Mouse (Mus musculus) 416B (cell line): Measurements from ENCODE around the gene Casp3.

Source experiments
- DNase-seq: peaks from one replicate; pipeline ENCODE4 v3.0.0; 2011; ENCODE audit warnings: low read depth

Gene Casp3

GRCm38 (mm10) chr8:46606930-46607329 lies 10.2 kb upstream of the Casp3 start:
- no peak for DNase-seq

DNA sequence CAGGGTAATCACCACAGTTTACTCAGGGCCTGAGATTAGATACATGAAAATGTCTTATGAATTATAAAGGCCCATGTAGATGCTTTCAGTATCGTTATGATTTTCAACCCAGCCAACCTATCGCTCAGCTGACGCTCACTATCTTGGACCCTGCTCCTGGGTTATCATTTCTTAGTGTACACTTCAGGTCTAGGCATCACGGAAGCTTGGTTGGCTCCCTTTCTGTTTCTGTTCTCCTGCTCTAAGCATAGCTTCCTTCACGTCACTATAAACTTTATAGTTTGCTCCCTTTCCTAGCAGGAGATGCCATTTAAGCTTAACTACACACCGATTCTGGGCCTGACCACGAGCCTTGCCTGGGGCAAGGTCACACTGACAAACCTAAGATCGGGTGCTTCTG lies 5.5 kb upstream of the Casp3 start:
- no peak for DNase-seq

DNA sequence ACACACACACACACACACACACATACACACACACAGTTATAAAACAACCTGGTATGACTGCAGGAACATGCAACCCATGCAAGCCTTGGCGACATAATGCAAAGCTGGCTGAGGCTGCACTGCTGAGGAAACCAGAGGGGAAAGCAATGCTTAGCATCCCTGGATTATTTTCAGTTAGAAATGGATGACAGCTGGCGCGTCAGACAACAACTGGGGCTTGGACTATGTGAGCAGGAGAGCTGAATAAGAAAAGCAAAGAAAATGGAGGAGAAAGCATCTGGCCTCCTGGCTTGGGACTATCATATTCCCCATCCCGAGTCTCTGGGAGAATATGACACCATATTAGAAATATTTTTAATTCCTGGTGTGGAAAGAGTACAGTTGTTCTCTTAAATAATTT lies 4.2 kb upstream of the Casp3 start:
- DNase-seq = no peak

DNA sequence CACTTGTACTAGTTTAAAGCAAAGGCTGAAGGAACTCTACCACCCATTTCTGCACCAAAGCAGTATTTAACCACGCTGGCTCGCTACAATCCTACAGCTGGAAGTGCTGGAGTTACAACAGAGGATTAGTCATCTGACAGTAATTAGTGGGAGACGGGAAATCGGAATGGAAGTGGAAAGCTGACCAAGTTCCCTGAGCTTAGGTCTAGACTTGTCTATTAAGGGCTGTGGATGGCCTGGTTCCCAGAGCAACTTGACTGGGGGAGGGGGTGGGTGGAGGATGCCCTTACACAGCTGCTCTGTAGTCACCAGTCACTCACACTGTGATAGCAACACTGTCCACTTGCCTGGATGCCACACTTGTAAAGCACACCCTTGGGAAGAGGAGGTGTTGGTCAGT lies 3.7 kb upstream of the Casp3 start:
- no peak for DNase-seq

DNA sequence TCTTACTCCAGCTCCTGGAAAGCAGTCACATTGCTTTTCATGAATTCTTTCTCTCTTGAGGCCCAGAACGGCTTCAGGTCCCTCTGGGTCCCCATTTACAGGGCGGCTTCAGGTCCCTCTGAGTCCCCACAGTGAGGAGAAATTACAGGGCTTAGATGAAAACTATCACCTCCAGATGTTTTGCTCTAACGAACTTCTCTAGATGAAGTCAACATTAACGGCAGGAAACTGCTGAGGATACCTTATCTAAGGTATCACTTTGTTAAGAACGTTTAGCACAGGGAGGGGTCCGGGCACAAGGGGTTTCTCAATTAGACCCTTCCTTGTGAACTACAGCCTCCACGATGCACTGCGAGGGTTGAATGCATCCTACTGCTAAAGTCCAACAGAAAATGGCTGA lies 1.2 kb upstream of the Casp3 start:
- DNase-seq = no peak

DNA sequence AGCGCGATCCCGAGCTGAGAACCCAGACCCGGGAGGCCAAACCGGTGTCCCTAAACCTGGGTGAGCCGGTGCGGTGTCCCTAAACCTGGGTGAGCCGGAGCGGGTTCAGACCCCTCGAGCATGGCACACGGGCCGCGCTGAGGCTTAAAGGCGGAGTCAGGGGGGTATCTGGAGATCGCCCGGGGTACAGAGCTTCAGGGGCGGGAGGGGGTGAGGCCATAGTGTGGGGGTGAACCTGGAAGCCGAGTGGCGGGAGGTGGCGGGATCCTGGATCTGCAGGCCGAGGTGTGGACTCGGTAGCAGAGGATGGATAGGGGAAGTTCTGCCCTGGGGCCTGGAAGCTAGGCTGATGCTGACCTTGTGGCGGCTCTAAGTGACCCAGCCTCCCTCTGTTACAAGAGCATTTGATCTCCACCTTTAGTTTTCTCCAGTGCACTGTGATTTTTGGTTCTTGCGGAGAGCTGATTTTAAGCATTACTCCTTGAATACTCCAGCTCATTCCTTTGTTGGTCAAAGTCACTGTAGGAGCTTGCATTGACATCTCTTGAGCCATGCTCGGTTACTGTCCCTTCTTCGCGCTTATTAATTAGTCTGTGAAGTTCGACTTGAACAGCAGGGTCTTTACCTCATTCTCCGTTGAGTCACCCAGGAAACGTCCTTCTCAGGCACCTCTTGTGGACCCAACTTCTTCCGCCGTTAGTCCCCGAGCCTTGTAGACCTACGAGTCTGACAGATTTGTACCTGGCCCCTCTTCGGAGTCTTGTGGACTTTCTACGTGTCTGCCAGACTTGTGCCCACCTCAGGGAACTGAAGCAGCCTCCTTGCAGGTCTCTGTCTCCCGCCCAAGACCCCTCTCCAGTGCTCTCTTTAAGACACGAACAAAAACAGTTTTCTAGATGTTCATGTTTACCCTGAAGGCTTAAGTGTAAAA lies 864 bp downstream of the Casp3 start:
- DNase-seq = peak; percentile 65

DNA sequence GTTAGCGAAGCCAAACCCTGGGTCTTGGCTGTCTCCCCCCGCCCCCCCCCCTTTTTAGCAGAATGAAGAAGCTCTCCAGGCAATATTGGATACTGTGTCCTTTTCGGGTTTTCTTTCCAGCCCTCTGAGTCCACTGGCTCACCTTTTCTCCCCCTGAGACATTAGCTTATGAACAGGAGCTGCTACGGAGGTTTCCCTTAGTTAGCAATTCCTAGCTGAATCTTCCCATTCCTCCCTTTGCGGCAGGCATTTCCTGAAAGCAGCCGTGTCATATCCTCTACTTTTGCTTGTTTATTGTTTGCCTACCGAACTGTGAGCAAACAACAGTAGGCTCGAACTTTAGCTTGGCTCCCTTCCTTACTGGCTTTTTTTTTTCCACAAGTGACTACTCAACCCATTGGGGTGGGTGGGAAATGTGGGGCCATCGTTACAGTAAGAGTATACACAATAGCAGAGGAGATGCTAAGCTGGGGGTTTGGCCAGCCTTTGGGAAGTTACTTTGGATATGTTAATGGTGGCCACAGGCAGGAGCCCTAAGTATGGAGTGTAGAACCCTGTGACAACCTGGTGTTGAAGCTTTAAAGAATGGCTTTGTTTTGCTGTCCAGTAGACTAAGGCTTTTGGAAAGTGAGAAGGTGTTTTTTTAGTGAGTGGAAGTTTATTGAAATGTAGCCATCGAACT lies 1.7 kb downstream of the Casp3 start:
- DNase-seq = no peak

GRCm38 (mm10) chr8:46622446-46623270 lies 5.6 kb downstream of the Casp3 start:
- no peak for DNase-seq

DNA sequence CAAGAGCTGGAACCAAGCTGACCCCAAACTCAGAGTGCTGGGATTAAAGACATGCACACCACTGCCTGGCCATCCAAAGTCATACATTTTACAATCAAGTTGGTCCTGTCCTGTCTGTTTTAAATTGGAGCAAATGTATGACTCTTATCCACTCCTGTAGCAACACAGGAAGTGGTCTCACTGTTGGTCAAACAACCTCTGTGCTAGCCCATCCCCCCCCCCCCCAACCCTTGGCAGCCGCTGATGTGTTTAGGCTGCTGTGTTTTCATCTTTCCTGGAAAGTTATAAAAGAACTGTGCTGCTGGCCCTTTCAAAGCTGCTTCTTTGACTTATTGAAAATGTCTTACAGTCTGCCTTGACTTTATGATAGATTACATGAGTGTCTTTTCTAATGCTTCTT lies 8.1 kb downstream of the Casp3 start:
- peak; percentile 86 for DNase-seq

GRCm38 (mm10) chr8:46626642-46627041 lies 9.6 kb downstream of the Casp3 start:
- DNase-seq = no peak

- no peak for DNase-seq
Measured at GRCm38 (mm10) chr8:46627881-46628280, 10.8 kb downstream of the Casp3 start.

DNA sequence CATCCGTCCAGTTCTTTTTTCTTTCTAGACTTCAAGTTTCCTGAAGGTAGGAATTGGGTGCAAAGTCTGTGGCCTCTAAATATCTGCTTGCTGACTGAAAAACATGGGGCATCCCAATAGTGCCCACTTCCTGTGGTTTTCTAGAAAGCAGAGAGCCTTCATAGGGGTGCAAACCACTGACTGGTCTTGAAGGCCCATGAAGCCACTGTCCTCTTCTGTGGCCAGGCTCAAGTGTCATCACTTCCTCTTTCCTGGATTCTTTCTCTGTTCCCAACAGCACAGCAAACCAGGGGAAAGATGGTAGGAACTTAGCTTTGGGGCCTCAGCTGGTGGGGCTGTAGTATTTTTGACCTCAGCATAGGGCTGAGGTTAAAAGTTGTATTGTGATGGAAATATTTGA lies 11.6 kb downstream of the Casp3 start:
- DNase-seq = peak; percentile 78

- no peak for DNase-seq
Measured at GRCm38 (mm10) chr8:46630422-46630821, 13.3 kb downstream of the Casp3 start.

- DNase-seq = no peak
Measured at GRCm38 (mm10) chr8:46630932-46631331, 13.8 kb downstream of the Casp3 start.

DNA sequence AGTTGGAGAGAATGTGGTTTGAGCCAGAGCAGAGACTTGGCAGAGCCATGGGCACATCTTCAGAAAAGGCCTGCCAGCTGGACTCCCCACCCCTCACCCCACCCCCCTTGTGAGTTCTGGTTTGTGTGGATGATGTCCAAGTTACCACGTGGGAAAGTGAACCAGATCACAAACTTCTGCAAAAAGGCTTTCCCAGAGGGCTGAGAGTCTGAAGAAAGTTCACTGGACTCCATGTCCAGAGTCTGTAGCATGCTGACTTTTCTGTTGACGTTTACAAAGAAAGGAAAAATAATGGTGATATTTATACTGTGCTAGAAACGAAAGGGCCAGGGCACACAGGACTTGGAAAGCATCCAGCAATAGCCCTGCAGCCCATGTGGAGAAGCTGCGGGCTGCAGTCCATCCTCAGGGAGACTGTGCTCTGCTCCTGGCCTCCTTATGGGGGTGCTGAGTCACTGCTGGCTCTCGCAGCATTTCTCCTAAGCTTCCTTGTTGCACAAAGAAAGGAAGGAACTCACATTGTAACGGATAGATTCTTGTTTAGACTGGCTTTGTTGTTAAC lies 22.0 kb downstream of the Casp3 start:
- peak; percentile 74 for DNase-seq

GRCm38 (mm10) chr8:46639852-46640251 lies 22.8 kb downstream of the Casp3 start:
- peak; percentile 90 for DNase-seq

- DNase-seq = peak; percentile 92
Measured at GRCm38 (mm10) chr8:46641272-46641671, 24.2 kb downstream of the Casp3 start.

GRCm38 (mm10) chr8:46648421-46648820 lies 31.3 kb downstream of the Casp3 start:
- peak; percentile 47 for DNase-seq

GRCm38 (mm10) chr8:46651872-46652271 lies 34.8 kb downstream of the Casp3 start:
- peak; percentile 91 for DNase-seq

DNA sequence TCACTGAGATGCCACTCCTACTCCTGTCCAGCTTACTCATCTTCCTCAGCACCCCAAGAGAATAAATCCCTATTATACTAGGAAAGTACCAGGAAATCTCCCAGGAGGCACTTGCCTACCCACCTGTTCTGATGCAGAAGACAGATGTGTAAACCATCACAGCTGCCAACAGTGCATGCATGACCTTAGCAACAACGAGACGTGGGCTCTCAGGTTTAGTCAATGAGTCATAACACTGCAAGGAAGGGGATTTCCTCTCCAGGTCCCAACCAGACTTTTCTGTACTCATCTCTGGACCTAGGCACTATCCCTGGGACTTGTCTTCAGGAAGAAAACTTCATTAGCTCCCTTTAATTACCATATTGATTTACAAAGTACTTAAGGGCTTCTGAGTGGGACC lies 38.8 kb downstream of the Casp3 start:
- DNase-seq = no peak

DNA sequence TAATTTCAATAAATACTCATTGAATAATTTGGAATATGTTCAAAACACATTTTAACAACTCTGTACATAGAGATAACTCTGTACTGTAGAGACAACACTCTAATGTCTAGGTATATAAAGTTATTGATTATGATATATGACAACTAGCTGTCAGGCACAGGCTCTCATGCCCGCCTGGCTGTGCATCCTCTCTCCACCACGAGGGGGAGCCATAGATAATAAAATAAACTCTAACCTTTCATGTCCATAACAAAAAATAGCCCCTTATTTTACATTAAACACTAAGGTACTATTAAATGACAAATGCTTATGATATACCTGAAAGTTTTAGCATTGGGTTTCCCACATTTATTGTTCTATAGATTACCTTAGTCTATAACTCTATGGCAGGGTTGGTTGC lies 54.4 kb downstream of the Casp3 start:
- peak; percentile 61 for DNase-seq
